Mouse (Mus musculus) kidney, adult 18-20 months (tissue): ENCODE data around the gene Noct.
A peak's percentile ranks its signal among the peaks of the same experiment; 100 is the strongest.

Experiments
- DNase-seq: peaks from one replicate; pipeline ENCODE4 v3.0.0; 2021

Gene Noct

DNA sequence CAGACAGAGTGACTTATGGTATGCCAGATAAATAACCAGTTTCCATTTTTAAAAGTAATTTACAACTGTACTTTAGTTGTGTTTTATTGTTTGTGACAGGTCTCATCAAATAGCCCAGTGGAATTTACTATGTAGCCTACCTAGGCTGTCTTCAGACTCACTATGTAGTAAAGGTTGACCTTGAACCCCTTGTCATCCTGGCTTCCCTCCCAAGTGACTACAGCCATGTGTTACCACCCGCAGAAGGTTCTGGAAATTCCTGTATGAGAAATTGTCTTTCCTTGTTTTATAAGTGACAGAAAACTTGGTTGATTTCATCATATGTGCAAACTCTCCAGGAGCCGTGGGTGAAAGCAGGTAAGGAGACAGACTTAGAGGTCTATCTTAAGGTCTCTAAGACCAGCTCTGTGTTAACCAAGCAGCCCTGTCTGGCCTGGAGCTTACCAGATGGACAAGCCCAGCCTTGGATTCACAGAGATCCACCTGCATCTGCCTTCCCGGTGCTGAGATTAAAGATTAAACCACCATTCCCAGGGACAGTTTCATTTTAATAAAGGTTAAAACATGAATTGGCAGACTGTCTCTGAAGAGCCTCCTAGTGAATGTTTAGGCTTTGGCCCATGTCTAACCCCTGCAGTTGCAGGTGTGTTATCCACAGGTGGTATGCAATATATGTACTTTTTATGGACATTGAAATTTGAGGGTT lies 8.1 kb downstream of the Noct start:
- DNase-seq, result no peak

DNA sequence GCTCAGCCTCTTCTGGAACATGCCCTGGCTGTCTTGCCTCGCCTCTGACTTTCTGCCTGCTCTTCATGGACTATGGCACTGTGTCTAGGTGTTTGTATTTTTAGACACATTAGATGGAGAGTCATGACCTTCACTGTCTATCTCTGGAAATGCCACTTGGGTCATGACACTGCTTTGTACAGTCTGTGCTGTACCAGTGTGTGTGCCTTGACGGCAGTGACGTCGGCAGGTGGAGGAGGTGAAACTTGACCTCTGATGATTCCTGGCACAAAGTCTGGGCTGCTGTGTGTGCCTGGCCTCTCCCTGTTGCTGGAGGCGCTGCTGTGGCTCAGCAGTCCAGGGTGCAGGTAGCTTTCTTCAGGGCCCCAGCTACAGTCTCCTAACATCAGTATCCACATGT lies 9.2 kb downstream of the Noct start:
- peak; percentile 81 for DNase-seq

DNA sequence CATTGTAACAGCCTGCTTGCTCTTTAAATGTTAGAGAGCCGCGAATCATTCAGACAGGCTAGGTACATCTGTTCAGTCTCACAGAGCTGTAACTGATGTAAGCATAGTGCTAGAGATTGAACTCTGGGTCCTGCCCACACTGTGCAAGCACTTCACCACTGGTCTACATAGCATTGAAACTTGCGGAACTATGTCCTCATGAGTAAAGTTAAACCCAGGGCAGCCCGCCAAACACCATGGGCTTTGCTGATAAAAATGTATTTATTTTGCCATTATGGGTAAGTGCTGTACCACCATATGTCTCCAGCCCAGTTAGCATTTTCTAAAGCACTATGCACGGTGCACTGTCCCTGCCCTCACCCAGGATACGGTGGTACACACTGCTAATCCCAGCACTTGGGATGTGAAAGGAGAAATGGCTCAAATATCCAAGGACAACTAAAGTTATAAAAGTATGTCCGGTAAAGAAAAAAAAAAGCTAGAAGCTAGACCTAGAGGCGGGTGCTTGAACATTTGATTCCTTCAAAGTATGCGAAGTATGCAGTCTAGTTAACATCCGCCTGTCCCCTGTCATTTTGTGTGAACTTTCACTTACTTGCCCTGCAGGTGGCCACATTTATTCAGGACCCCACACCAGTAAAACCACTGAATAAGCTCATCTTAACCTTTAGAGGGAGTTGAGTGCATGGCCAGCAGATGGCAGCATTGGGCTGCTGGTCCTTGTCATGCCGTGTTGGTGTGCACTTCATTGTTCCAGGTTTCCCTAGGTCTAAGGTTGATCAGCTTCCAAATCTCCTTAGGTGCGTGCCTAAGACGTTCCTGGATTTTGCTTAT lies 9.9 kb downstream of the Noct start:
- DNase-seq, result peak; percentile 86

DNA sequence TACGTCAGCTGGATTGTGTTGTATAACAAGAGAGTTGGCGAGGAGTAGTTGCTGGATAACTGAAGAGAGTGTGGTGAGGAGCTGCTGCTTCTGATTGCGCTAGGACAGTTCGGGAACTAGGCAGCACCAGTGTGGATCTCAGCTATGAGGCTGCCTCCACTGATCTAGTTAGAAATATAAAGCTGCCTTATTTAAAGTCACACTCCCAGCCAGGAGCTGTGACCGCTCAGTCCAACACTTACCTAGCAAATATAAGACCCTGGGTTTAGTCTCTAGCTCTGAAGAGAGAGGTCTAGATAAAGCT lies 10.5 kb downstream of the Noct start:
- DNase-seq, result no peak

DNA sequence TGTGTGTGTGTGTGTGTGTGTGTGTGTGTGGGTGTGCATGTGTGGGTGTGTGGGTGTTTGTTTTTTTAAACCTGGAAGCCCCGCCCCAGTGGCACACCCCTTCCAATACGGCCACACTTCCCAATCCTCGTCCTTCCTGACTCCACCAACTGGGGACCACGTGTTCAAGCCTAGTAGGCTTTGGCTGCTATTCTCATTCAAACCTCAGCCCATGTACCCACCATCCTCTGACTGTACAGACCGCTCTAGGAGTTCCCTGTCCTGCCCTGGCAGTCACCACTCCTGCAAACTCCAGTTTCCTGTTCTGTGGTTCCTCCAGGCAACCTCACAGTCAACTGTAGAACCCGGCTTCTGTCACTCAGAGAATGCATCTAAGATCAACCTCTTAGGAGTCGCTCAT lies 14.3 kb downstream of the Noct start:
- DNase-seq, result no peak

DNA sequence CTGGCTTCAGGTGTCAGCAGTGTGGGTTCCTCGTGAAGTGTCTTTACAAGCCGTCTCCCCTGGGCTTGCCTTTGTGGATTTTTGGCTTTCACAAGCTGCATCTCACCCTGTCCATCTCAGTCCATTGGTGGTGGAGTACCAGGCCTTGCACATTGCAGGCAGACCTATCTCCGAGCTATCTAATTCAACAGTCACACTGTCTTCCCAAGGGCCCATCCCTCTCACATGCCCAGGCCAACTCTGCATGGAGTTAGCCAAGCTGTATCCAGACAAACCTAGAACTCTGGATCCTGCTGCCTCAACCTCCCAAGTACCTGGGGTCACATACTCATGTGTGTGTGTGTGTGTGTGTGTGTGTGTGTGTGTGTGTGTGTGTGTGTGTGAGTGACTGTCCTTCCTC lies 15.3 kb downstream of the Noct start:
- DNase-seq, result no peak

DNA sequence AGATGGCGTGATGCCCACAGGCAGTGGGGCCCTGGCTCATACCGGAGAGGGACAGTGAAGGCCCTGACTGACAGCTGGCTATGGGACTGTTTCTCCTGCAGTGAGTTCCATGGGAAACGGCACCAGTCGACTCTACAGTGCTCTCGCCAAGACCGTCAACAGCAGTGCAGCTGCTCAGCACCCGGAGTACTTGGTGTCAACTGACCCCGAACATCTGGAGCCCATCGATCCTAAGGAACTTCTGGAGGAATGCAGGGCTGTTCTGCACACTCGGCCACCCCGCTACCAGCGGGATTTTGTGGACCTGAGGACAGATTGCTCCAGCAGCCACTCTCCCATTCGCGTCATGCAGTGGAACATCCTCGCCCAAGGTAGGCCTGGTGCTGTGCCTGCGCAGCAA lies 23.5 kb downstream of the Noct start:
- DNase-seq, result no peak

DNA sequence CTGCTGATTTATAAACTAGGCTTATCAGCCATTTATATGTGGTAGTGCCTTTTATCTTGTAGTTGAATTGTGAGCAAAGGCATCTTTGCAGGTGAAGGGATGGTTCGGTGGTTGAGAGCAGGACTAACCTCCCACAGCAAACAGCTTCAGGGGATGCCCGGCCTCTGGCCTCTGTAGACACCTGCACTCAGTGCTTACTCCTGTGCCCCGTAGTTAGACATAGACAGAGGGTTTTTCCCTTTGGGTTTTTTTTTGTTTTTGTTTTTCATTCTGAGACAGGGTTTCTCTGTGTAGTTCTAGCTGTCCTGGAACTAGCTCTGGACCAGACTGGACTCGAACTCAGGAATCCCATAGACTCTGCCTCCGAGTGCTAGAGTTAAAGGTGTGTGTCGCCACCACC lies 24.4 kb downstream of the Noct start:
- no peak for DNase-seq

DNA sequence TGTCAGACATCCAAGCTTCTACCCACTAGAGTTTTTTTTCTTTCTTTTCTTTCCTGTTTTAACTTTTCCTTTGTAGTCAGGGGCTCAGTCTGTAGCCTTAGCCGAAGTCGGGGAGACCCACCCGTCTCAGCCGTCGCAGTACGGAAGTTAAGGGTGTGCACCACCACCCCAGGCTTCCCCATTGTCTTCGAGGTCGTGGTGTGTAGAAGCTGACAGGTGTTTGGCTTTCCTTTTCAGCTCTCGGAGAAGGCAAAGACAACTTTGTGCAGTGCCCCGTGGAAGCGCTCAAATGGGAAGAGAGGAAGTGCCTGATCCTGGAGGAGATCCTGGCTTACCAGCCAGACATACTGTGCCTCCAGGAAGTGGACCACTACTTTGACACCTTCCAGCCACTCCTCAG lies 25.2 kb downstream of the Noct start:
- DNase-seq, result no peak

DNA sequence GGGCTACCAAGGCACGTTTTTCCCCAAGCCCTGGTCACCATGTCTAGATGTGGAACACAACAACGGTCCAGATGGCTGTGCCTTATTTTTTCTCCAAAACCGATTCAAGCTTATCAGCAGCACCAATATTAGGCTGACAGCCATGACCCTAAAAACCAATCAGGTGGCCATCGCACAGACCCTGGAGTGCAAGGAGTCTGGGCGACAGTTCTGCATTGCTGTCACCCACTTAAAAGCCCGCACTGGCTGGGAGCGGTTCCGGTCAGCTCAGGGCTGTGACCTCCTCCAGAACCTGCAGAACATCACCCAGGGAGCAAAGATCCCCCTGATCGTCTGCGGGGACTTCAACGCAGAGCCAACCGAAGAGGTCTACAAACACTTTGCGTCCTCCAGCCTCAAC lies 25.6 kb downstream of the Noct start:
- no peak for DNase-seq

DNA sequence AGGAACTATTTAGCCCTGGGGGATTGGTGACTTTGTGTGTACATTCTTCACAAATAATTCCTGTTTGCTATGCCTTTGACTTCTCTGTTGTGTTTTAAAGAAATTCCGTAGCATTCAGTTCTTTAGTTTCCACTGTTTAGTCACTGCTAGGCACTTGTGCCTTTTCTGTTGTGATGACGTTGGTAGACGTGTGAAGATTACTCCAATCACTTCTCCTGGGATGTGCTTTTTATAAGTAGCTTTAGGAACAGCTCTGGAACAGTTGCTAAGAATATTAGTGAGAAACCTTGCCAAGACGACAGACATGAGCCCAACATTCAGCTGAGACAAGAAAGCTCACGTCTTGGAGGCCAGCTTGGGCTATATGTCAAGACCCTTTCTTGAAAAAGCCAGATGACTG lies 26.8 kb downstream of the Noct start:
- no peak for DNase-seq

DNA sequence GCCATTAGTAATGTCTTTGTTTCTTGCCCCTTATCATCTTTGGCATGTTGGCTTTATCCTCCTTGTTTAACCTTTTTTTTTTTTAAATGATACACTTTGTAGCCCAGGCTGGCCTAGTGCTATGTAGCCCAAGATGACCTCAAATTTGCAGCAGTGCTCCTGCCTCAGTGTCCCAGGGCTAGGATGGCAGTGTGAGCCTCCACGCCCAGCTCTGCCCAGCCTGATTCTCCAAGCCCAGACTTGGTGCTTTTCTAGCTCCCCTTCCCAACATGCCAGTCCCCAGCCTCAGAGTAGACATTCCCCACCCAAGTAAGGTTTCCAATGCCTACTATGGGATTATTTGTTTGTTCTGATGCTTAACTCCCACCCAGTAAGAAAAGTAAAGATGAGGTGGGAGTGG lies 28.0 kb downstream of the Noct start:
- DNase-seq, result no peak

DNA sequence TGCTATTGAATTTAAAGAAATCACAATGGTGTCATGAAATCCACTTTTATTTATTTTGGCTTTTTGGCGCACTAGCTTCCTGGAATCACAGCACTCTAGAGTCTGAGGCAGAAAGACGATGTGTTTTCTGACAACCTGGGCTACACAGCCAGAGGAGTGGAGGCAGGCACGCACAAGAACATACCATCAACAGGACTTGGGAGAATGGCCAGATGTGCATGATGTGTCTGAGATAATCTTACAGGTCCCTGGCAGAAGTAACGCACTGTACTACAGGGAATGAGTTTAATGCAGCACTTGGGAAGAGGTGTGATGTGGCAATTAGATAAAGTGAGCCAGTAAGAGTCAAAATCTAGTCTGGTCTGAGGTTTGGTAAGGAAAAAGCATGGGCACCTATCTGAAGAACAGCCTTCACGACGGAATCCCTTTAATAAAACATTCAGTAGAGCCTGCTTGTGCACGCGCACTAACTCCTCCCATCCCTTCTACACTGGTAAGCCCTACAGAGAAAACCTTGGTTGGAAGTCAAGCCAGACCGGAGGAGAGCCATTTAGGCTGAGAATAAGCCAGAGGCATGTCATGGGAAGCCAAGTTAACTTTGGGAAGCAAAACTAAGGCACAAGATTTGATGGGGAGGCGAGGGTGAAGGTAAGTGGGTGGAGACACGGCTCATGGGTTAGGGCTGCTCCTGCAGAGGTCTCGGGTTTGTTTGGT lies 28.6 kb downstream of the Noct start:
- DNase-seq, result no peak

DNA sequence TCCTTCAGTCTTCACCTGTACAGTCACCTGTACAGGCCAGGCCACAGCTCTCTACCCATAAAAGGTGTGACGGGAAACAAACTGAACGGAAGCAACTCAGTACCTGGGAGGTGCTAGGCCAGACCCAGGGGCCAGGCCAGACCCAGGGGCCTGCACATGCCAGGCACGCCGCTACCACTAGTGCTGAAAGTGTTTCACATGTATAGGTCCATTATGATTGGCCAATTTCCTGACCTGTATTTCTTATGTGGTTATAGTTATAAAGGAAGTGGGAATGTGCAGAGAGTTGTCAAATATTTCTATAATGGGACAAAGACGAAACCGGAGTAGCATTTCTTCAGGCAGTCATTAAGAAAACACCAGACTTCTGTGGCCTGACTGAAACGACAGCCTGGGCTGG lies 30.5 kb downstream of the Noct start:
- no peak for DNase-seq

DNA sequence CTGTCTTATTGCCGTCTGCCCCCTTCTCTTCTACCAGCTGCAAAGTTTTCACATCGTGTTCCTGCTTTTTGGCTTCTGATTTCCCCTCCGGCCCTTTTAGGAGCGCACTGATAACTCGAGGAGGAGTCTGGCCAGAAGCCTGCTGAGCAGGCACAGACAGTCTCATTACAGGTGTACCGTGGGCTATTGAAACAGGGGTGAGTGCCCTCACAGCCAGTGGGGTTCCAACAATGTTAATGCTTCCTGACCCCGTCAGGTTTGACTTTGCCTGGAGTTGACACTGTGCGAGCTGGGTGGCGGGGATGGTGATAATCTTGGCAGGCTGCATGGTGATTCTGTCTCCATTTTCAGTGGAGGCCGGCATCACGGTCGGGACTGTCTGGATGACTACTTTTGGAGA lies 32.2 kb downstream of the Noct start:
- DNase-seq, result no peak

DNA sequence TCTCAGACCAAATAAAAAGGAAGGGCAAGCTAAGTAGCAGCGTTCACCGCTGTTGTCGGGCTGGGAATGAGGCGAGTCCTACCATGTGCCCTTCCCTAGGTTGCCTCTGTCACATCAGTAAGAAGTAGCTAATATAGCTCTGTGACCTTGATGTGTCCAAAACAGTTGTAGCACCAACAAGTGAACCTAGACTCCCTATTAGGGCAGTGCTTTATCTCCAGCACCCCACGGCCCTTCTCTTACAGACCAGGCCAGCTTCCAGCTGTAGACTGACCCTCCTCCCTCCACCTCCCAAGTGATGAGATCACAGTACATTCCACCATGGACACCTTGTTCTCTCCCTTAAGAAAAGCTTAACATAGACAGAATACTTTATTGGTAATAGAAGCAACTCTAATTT lies 33.8 kb downstream of the Noct start:
- DNase-seq, result no peak

DNA sequence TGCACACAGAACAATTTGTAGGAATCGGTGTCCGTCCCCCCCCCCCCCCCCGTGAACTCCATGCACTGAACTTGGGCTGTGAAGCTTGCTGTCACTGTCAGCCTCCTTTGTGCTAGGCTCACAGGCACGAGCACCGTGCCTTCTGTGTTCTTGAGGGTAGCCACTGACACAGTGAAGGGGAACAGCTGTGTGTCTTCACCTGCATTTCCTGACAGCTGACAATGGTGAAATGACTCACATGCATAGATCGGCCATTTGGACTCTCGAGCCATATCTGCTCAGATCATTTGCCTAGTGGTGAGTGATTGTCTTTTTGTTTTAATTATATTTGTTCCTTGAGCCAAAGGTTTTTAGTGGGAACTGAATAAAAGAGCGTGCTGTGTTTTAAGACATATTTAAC lies 38.7 kb downstream of the Noct start:
- DNase-seq, result no peak

DNA sequence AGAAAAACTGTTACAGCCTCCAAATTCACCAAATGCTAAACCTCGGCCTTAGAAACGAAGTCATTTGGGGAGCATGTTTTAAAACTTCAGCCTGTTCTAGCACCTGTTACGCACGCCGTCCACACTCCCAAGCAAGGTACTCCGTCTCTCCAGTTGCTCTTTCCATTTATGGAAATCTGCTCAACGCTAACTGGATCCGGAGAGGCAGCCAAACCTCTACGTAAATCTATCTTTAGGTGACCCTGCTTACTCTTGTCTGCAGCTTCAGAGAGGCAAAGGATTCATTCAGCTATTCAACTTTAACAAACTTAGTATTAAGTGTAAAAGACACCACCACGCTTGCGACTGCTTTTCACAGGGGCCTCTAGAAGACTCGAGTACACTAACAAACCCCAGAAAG lies 44.2 kb downstream of the Noct start:
- DNase-seq, result no peak

DNA sequence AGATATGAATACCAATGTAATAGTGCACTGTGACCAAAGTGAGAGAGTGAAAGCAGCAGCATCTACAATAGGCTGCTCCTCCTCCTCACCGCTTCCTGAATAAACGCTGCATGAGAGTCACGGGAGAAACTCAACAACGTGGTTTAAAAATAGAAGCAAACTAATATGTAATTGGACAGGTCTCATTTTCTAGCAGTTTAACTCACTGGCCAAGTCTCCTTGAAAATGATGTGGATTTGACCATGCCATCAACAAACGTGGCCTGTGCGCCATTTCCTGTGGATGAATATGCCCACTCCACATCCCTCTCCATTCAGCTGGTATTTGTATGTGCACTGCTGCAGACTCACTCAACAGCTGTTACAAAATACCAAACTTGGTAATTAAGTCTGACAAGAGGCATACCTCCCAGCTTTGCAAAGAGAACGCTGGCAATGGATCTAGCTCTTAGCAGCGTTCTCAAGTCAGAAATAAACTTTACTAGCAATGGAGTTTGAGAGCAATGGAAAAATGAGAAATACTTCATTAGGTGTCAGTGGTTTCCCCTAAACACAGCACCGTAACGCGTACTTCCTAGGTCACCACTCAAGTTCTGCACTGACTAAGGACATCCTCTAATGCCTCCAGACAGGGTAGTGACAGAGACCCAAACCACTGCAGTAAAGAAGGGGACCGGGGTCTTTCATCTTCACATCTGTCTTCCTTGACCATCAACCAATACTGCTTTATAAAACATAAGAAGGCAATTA lies 46.0 kb downstream of the Noct start:
- no peak for DNase-seq

DNA sequence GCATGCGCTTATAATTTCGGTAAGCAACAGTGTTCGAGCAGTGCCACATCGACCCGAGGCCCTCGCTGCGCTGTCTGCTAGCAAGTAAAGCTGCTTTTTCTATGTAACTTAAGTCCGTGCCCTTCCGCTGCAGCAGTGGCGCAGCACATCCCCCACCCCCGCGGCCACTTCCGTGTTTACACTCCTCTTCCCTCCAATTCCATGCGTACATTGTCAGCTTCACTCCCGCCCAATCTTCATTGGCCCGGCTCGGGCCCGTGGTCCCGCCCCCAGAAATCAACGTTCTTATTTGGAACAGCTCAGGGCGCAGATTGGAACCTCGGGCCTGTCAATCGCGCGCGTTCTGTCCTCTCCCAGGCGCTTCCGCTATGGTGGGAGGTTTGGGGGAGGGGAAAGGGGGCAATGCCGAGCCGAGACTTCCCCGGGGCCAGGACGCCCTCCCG lies 51.7 kb downstream of the Noct start:
- peak; percentile 97 for DNase-seq

DNA sequence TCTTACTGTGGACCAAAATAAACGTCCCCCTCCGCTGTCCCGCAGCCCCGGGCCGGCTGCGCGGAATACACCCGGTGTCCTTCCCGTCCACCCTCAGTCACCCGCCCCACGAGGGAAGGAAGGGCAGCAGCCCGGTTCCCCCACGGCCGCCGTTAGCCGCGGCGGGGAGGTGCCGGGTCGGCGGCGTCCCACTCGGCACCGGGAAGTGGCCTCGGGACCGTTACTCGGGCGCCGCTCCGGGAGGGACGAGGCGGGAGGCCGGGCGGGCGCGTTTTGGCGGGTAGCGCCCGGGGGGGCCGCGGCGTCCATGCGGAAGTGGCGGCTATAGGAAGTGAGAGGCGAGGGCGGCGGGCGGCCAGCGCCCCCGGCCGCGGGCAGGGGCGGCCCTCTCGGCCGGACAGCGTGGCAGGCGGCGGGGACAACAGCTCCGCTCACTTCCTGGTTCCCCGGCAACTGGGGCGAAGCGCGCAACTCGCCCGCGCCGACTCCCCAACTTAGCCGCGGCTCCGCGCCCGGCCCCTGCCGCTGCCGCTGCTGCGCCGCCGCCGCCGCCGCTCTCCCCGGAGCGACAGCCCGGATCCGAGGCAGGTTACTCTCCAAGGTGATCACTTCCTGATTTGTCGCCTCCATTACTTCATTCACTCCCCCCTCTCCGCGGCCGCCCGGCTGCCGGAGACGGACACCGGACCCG lies 52.3 kb downstream of the Noct start:
- DNase-seq, result no peak

DNA sequence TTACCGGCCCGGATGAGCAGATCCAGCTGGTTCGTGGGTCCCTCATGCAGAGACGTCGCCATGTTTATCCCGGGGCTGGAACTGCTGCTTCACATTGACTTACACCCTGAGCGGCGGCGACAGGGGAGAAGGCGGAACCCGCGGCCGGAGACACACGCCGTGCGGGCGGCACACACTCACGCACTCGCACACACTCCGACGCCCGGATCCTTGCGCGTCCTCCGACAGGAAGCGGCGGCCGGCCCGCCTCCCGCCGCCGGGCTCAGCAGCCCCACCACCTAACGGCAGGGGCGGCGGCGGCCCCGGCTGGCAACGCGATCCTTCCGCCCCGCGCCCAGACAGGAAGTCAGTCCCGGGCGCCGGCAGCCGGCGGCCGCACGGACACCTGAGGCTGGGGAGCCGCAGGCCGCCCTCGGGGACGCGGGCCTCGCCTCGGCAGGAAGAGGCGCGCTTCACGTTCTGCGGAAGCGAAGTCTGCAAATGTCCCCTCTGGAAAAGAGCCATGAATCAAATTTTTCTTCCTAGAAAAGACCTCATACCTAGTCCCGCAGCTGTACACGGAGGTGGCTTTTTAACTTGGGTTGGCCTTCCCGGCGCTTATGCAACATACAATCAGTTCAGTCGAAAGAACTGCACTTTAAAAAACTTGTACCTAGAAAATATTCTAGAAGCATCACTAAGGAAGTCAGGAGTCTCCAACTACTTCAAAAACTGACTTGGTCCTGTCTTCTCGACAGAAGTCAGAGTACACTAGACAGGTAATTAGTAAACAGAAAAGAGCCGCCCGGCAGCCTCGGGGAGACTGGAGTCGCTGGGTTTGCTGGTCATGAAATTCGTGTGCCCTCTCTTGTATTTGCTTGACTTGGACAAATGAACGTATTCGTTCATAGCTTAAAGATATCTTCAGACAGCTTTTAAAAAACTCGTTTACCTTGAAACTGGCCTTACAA lies 53.2 kb downstream of the Noct start:
- DNase-seq, result peak; percentile 88
